In the genomic region with DNA sequence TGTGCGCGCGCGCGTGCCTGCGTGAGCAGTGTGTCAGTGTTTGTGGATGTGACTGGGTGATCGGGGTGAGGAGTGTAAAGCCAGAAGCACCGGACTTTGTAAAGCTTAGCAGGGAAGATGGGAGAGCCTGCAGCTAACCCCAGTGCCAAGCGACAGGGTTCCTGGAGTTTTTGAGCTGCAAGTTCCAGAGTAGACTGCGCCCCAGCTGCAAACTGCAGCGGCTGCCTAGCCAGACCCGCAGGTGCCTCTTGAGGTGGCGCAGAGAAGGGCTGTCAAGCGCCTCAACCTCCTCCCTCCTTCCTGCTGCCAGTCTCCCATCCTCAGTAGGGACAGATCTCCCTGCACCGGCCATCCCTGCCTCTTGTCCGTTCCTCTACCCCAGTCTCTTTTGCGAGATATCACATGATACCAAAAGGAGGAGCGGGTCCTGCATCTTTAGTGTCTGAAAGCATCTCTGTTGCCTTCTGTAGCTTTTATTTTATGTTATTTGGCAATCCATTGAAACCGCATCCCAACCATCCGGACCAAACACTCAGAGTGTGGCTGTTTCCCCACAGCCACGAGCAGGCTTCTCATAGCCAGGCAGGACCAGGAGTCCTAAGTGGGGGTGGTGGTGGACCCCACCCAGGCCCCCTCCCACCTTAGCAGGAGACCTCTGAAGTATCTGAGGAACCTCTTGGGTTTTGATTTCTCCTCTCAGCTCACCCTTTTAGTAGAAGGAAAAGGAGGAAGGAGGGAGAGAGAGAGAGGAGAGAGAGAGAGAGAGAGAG, we compare ENCODE assay signal across 8 mouse cellular contexts. TPM values are rescaled to one million over a fixed set of nuclear protein-coding genes. Genes with fewer than 3 reads are reported as not detected.
DNase-seq lines count a peak whose midpoint lies in the region; ATAC-seq and TF ChIP-seq lines count a peak whose summit lies in the region.
"Had no signal": no experiment of that assay in that cellular context is flagged by ENCODE, and none has a peak within 500 bp of the region (broad histone marks: within the 10 kb centered on the region; RNA-seq: fewer than 3 reads in every experiment).

No protein-coding gene starts in this region.

- peaks cover 39% of the 10 kb centered on the region for H3K27me3 ChIP-seq in lung, embryonic 16.5 days (ENCODE audit: control insufficient read depth, insufficient read depth, low read depth, low read length)
- peaks cover 33% of the 10 kb centered on the region for H3K27me3 ChIP-seq in forebrain, embryonic 13.5 days
- H3K27me3 ChIP-seq in limb, embryonic 11.5 days (ENCODE audit: control insufficient read depth, insufficient read depth, low read length), result peaks cover 45% of the 10 kb centered on the region
- 0 out of 2 replicates have a peak, but pooled peaks cover 4% of the 10 kb centered on the region for H3K27me3 ChIP-seq in stomach, postnatal 0 days (ENCODE audit: control insufficient read depth, insufficient read depth, low read length)

- WGBS in lung, embryonic 16.5 days, result 2% methylated on average over 21 of the region's 21 CpGs
- 3% methylated on average over 21 of the region's 21 CpGs for WGBS in forebrain, embryonic 13.5 days
- WGBS in limb, embryonic 11.5 days, result 6% methylated on average over 21 of the region's 21 CpGs
- 6% methylated on average over 20 of the region's 21 CpGs for WGBS in stomach, postnatal 0 days

- TF ChIP-seq CTCF in stomach, postnatal 0 days (IDR thresholded peaks at IDR 0.05; ENCODE audit: low read depth), result no peak

- H3K27ac ChIP-seq in lung, embryonic 16.5 days (ENCODE audit: low read length), result no peak overlapping the region
- no peak overlapping the region for H3K27ac ChIP-seq in forebrain, embryonic 13.5 days
- H3K27ac ChIP-seq in limb, embryonic 11.5 days (replicated peaks; ENCODE audit: low read depth, low read length), result no peak overlapping the region
- no peak overlapping the region for H3K27ac ChIP-seq in stomach, postnatal 0 days (replicated peaks)

- peak overlapping the region; percentile 56 for H3K4me3 ChIP-seq in lung, embryonic 16.5 days (ENCODE audit: low read length)
- peak overlapping the region; percentile 55 for H3K4me3 ChIP-seq in forebrain, embryonic 13.5 days
- H3K4me3 ChIP-seq in limb, embryonic 11.5 days (ENCODE audit: low read depth, low read length), result peak overlapping the region; percentile 44
- peak overlapping the region; percentile 48 for H3K4me3 ChIP-seq in stomach, postnatal 0 days (ENCODE audit: low read depth, low read length)

- H3K9me3 ChIP-seq in lung, embryonic 16.5 days (ENCODE audit: control insufficient read depth, low read length), result no peaks in the 10 kb centered on the region
- H3K9me3 ChIP-seq in forebrain, embryonic 13.5 days (replicated peaks), result no peaks in the 10 kb centered on the region
- H3K9me3 ChIP-seq in limb, embryonic 11.5 days (ENCODE audit: control insufficient read depth, low read length), result no peaks in the 10 kb centered on the region
- H3K9me3 ChIP-seq in stomach, postnatal 0 days (ENCODE audit: control insufficient read depth, low read length), result no peaks in the 10 kb centered on the region

- peaks cover 17% of the 10 kb centered on the region for H3K4me1 ChIP-seq in lung, embryonic 16.5 days (replicated peaks; ENCODE audit: control insufficient read depth, insufficient read depth, low read length)
- peaks cover 25% of the 10 kb centered on the region for H3K4me1 ChIP-seq in forebrain, embryonic 13.5 days
- peaks cover 15% of the 10 kb centered on the region for H3K4me1 ChIP-seq in limb, embryonic 11.5 days (ENCODE audit: control insufficient read depth, insufficient read depth, low read length)
- 0 out of 2 replicates have a peak, but pooled peaks cover 6% of the 10 kb centered on the region for H3K4me1 ChIP-seq in stomach, postnatal 0 days (replicated peaks; ENCODE audit: control insufficient read depth, insufficient read depth)

- no peak for DNase-seq in lung, postnatal 4 days
- DNase-seq in cerebellum, adult 9-10 months, result peak; percentile 75
- DNase-seq in limb, embryonic 11.5 days (ENCODE audit: low spot score), result peak; percentile 56
- peak; percentile 26 for DNase-seq in stomach, postnatal 0 days (ENCODE audit: low spot score)

- no peak overlapping the region for H3K9ac ChIP-seq in lung, embryonic 16.5 days (ENCODE audit: low read length)
- peak overlapping the region; percentile 26; the same call in 1 of the 2 replicates for H3K9ac ChIP-seq in forebrain, embryonic 13.5 days
- no peak overlapping the region for H3K9ac ChIP-seq in limb, embryonic 11.5 days (ENCODE audit: low read length)
- H3K9ac ChIP-seq in stomach, postnatal 0 days (ENCODE audit: low read length), result no peak overlapping the region

- TF ChIP-seq EP300 in stomach, postnatal 0 days (optimal IDR thresholded peaks at IDR 0.05), result no peak

- no peak for ATAC-seq in lung, embryonic 16.5 days (ENCODE audit: low read depth)
- ATAC-seq in forebrain, embryonic 13.5 days, result no peak
- no peak for ATAC-seq in limb, embryonic 11.5 days (ENCODE audit: insufficient number of reproducible peaks, low FRiP score, low TSS enrichment, low read depth)
- no peak for ATAC-seq in stomach, postnatal 0 days (ENCODE audit: low FRiP score, low TSS enrichment)
- no peak for ATAC-seq in megakaryocyte-erythroid progenitor cell, adult 5-6 weeks (replicated peaks; ENCODE audit: low FRiP score, low TSS enrichment, poor library complexity, severe bottlenecking)

- H3K4me2 ChIP-seq in lung, embryonic 16.5 days (ENCODE audit: low read depth, low read length), result peak overlapping the region; percentile 96
- H3K4me2 ChIP-seq in forebrain, embryonic 13.5 days, result peak overlapping the region; percentile 94
- peak overlapping the region; percentile 89 for H3K4me2 ChIP-seq in limb, embryonic 11.5 days (ENCODE audit: low read depth, severe bottlenecking)
- H3K4me2 ChIP-seq in stomach, postnatal 0 days (replicated peaks; ENCODE audit: low read depth), result peak overlapping the region; percentile 86

- H3K36me3 ChIP-seq in lung, embryonic 16.5 days (ENCODE audit: control insufficient read depth, insufficient read depth, low read length), result no peaks in the 10 kb centered on the region
- no peaks in the 10 kb centered on the region for H3K36me3 ChIP-seq in forebrain, embryonic 13.5 days (ENCODE audit: poor library complexity, severe bottlenecking)
- no peaks in the 10 kb centered on the region for H3K36me3 ChIP-seq in limb, embryonic 11.5 days (ENCODE audit: control insufficient read depth, insufficient read depth, low read length)
- H3K36me3 ChIP-seq in stomach, postnatal 0 days (ENCODE audit: control insufficient read depth, insufficient read depth, low read length), result no peaks in the 10 kb centered on the region

RNA-seq across cellular contexts. Expression of gene Pde10a, which starts 1.0 kb away (rescaled TPM):
- polyA plus RNA-seq in lung, embryonic 16.5 days (2015; fragmentation: Nextera tagmentation; extraction: Ambion mirVana), result 0.88 and 1.7 TPM in 2 replicates
- polyA plus RNA-seq in forebrain, embryonic 13.5 days (2015; fragmentation: Nextera tagmentation; extraction: Ambion mirVana), result 13.1 and 13.4 TPM in 2 replicates
- polyA plus RNA-seq in limb, embryonic 11.5 days (2014; fragmentation: Nextera tagmentation; extraction: Ambion mirVana), result 0.77 and 1.5 TPM in 2 replicates
- 0.69 and 0.98 TPM in 2 replicates for polyA plus RNA-seq in stomach, postnatal 0 days (2015; fragmentation: Nextera tagmentation; extraction: Ambion mirVana)
- 0.67 and 1.7 TPM in 2 replicates for total RNA-seq in megakaryocyte-erythroid progenitor cell, adult 5-6 weeks (2014; fragmentation: Nextera tagmentation)
- 2.7 and 7.8 TPM in 2 replicates for total RNA-seq in megakaryocyte-erythroid progenitor cell, adult 5-6 weeks (2017)

RNA-seq across cellular contexts. Expression of gene Gm17087, which starts 40.6 kb away (rescaled TPM):
- not detected in 2 replicates for polyA plus RNA-seq in lung, embryonic 16.5 days (2015; fragmentation: Nextera tagmentation; extraction: Ambion mirVana)
- not detected in 2 replicates for polyA plus RNA-seq in forebrain, embryonic 13.5 days (2015; fragmentation: Nextera tagmentation; extraction: Ambion mirVana)
- not detected in 2 replicates for polyA plus RNA-seq in limb, embryonic 11.5 days (2014; fragmentation: Nextera tagmentation; extraction: Ambion mirVana)
- polyA plus RNA-seq in stomach, postnatal 0 days (2015; fragmentation: Nextera tagmentation; extraction: Ambion mirVana), result not detected in 2 replicates
- not detected in 2 replicates for total RNA-seq in megakaryocyte-erythroid progenitor cell, adult 5-6 weeks (2014; fragmentation: Nextera tagmentation)
- total RNA-seq in megakaryocyte-erythroid progenitor cell, adult 5-6 weeks (2017), result not detected in 2 replicates
- total RNA-seq: liver, adult 2 months had no signal
- polyA plus RNA-seq: liver, adult 2 months had no signal

Comparison
In these comparisons a context has a peak if more than half of its experiments do, and no peak if none do; other contexts are left out.
1. DNase-seq: peak in cerebellum, adult 9-10 months (single experiment), limb, embryonic 11.5 days (single experiment) and stomach, postnatal 0 days (single experiment); none in lung, postnatal 4 days (0 of 2).
2. Peak in every context shown above with its lines, with median percentiles within 50 percentile points of each other: H3K4me2 ChIP-seq and H3K4me3 ChIP-seq.